Mouse (Mus musculus) lung, postnatal 0 days (tissue): ENCODE results near the gene Hid1.

Source experiments
- CTCF ChIP-seq: IDR thresholded peaks from 2 replicates; pipeline ENCODE4 v1.5.1; 2016; ENCODE audit warnings: antibody characterized with exemption, mild to moderate bottlenecking
- EP300 ChIP-seq: IDR thresholded peaks from 2 replicates; pipeline ENCODE4 v1.6.1; 2016; ENCODE audit warnings: antibody characterized with exemption, mild to moderate bottlenecking, control low read depth

- TF ChIP-seq CTCF, result no peak
- TF ChIP-seq EP300, result no peak
These were observed 69.4 kb downstream of the Hid1 start for GRCm38 (mm10) chr11:115298160-115298559.
